Mouse (Mus musculus): ENCODE measurements around the gene Npm3. TPM values are rescaled to one million over a fixed set of nuclear protein-coding genes. Genes with fewer than 3 reads are reported as not detected.

Npm3 gene
- polyA plus RNA-seq (2012; rRNA removed), result 56.0 and 71.8 TPM in 2 replicates

GRCm38 (mm10) chr19:45749243-45750043 is at the start of gene Npm3:
TSS of gene Npm3 (minus strand) at chr19:45749591.
- under 1% methylated on average over 59 of the region's 60 CpGs for WGBS
- peak; percentile 56 for DNase-seq (ENCODE audit: low read depth, low spot score)

GRCm38 (mm10) chr19:45796879-45797278 is 47.5 kb upstream of the Npm3 start:
- DNase-seq (ENCODE audit: low read depth, low spot score), result no peak
- 74% methylated on average over 15 of the region's 15 CpGs for WGBS

- 15% methylated on average over 15 of the region's 15 CpGs for WGBS
- no peak for DNase-seq (ENCODE audit: low read depth, low spot score)
Measured at GRCm38 (mm10) chr19:45796061-45796556, 46.7 kb upstream of the Npm3 start.

- WGBS, result 24% methylated on average over 15 of the region's 15 CpGs
- DNase-seq (ENCODE audit: low read depth, low spot score), result no peak
Measured at GRCm38 (mm10) chr19:45795406-45795944, 46.1 kb upstream of the Npm3 start.

GRCm38 (mm10) chr19:45794718-45795117 is 45.3 kb upstream of the Npm3 start:
- no peak for DNase-seq (ENCODE audit: low read depth, low spot score)
- WGBS, result 77% methylated on average over 6 of the region's 6 CpGs

GRCm38 (mm10) chr19:45792404-45792803 is 43.0 kb upstream of the Npm3 start:
- no peak for DNase-seq (ENCODE audit: low read depth, low spot score)
- 85% methylated on average over 6 of the region's 6 CpGs for WGBS

- WGBS, result 58% methylated on average over 13 of the region's 13 CpGs
- DNase-seq (ENCODE audit: low read depth, low spot score), result peak; percentile 72
Measured at GRCm38 (mm10) chr19:45789888-45790874, 40.8 kb upstream of the Npm3 start.

GRCm38 (mm10) chr19:45789365-45789764 is 40.0 kb upstream of the Npm3 start:
- 65% methylated on average over 7 of the region's 7 CpGs for WGBS
- DNase-seq (ENCODE audit: low read depth, low spot score), result no peak

GRCm38 (mm10) chr19:45788337-45788736 is 38.9 kb upstream of the Npm3 start:
- 87% methylated on average over 4 of the region's 4 CpGs for WGBS
- DNase-seq (ENCODE audit: low read depth, low spot score), result no peak

GRCm38 (mm10) chr19:45787450-45787849 is 38.1 kb upstream of the Npm3 start:
- DNase-seq (ENCODE audit: low read depth, low spot score), result no peak
- WGBS, result 48% methylated on average over 3 of the region's 3 CpGs

- WGBS, result 31% methylated on average over 3 of the region's 3 CpGs
Measured at GRCm38 (mm10) chr19:45785470-45785869, 36.1 kb upstream of the Npm3 start.

GRCm38 (mm10) chr19:45783933-45784576 is 34.7 kb upstream of the Npm3 start:
- 24% methylated on average over 17 of the region's 17 CpGs for WGBS
- DNase-seq (ENCODE audit: low read depth, low spot score), result no peak

More at GRCm38 (mm10) chr19:45785470-45785869, 36.1 kb upstream of the Npm3 start:
- DNase-seq (ENCODE audit: low read depth, low spot score), result no peak

GRCm38 (mm10) chr19:45783181-45783932 is 34.0 kb upstream of the Npm3 start, which contains the start of gene Mgea5:
TSS of gene Mgea5 (minus strand) at chr19:45783837.
- under 1% methylated on average over 66 of the region's 71 CpGs for WGBS
- DNase-seq (ENCODE audit: low read depth, low spot score), result peak; percentile 89

- under 1% methylated on average over 36 of the region's 36 CpGs for WGBS
- DNase-seq (ENCODE audit: low read depth, low spot score), result peak; percentile 51
Measured at GRCm38 (mm10) chr19:45782315-45783001, 33.1 kb upstream of the Npm3 start.

- 35% methylated on average over 8 of the region's 8 CpGs for WGBS
- DNase-seq (ENCODE audit: low read depth, low spot score), result no peak
Measured at GRCm38 (mm10) chr19:45781676-45782075, 32.3 kb upstream of the Npm3 start.

GRCm38 (mm10) chr19:45780350-45780915 is 31.0 kb upstream of the Npm3 start:
- 70% methylated on average over 13 of the region's 13 CpGs for WGBS
- DNase-seq (ENCODE audit: low read depth, low spot score), result no peak

GRCm38 (mm10) chr19:45775486-45775885 is 26.1 kb upstream of the Npm3 start:
- WGBS, result 73% methylated on average over 2 of the region's 2 CpGs
- no peak for DNase-seq (ENCODE audit: low read depth, low spot score)

- no peak for DNase-seq (ENCODE audit: low read depth, low spot score)
- WGBS, result 85% methylated on average over 5 of the region's 5 CpGs
Measured at GRCm38 (mm10) chr19:45771501-45771900, 22.1 kb upstream of the Npm3 start.
